Mouse (Mus musculus) spleen, adult 2 months (tissue): ENCODE results near the gene Defb39. TPM values are rescaled to one million over a fixed set of nuclear protein-coding genes. Genes with fewer than 3 reads are reported as not detected.

Experiments used
- DNase-seq, 2 experiments: peaks; one replicate each; pipeline versions ENCODE4 v3.0.0 to v3.0.0-alpha.2; 2012 to 2021; ENCODE audit warnings: low spot score in 2 of 2, low read depth in 1 of 2
- H3K27ac ChIP-seq: fragments of 200-500 bp; 2 replicates; pipeline ENCODE4 v1.5.1; 2012; ENCODE audit warnings: low read length, inconsistent platforms; ENCODE audit not compliant: insufficient read depth
- H3K27me3 ChIP-seq: fragments of 200-500 bp; 2 replicates; pipeline ENCODE4 v1.6.1; 2012; ENCODE audit warnings: mild to moderate bottlenecking, moderate library complexity, low read length, inconsistent platforms; ENCODE audit not compliant: control insufficient read depth, insufficient read depth
- H3K36me3 ChIP-seq: fragments of 200-500 bp; 2 replicates; pipeline ENCODE4 v1.6.1; 2012; ENCODE audit warnings: mild to moderate bottlenecking, low read length, inconsistent platforms; ENCODE audit not compliant: control insufficient read depth, insufficient read depth
- H3K4me1 ChIP-seq: fragments of 200-500 bp; 2 replicates; pipeline ENCODE4 v1.6.1; 2011; ENCODE audit warnings: inconsistent platforms; ENCODE audit not compliant: control insufficient read depth, insufficient read depth, insufficient read length
- H3K4me3 ChIP-seq: fragments of 200-500 bp; 2 replicates; pipeline ENCODE4 v1.5.1; 2011; ENCODE audit warnings: mild to moderate bottlenecking, inconsistent platforms; ENCODE audit not compliant: insufficient read depth, insufficient read length; ENCODE audit errors: extremely low read depth
- CTCF ChIP-seq: fragments of 200-500 bp; IDR thresholded peaks from 2 replicates; pipeline ENCODE4 v1.5.1; 2011; ENCODE audit warnings: mild to moderate bottlenecking, inconsistent platforms; ENCODE audit not compliant: insufficient read depth, insufficient read length, insufficient replicate concordance; ENCODE audit errors: extremely low read depth
- POLR2A ChIP-seq: fragments of 200-500 bp; IDR thresholded peaks from 2 replicates; pipeline ENCODE4 v1.6.1; 2011; ENCODE audit warnings: low read depth, low read length, inconsistent platforms
- WGBS: fragments of 180-500 bp; shearing (Covaris S2); methylation state at CpG from one replicate; pipeline ENCODE4 v1.1.7; 2018; 5-methylcytosine and 5-hydroxymethylcytosine counted together
- polyA plus RNA-seq: library from polyadenylated mRNA; depleted of rRNA; stranded (reverse); fragments of >200 nt; gene quantifications from 2 replicates; pipeline ENCODE4 v1.2.3, GENCODE M21; 2012; rRNA removed

The Defb39 gene
- not detected in 2 replicates for polyA plus RNA-seq

DNA sequence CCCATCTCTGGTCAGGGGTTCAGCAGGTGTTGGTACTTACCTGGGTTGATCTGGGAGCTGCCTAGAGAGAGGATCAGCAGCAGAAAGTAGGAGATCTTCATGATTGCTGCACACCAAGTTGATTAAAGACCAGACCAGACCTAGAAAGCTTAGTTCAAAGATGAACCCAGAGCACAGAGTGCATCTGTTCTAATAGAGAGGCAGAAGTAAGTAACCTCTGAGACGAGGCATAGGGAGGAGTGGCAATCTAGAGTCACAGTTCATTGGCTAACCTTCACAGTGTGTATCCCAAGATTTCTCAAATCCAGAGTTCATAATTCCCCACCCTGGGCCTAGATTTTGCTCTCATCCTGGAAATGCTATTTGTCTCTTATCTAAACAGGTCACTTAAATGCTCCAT is at the start of gene Defb39:
Gene Defb39, minus strand, starts transcription at position 101 of the 400 bp plus-strand sequence.
- H3K36me3 ChIP-seq: no peaks in the 10 kb centered on the region
- H3K27ac ChIP-seq: no peak within 1 kb of the TSS
- no peak within 1 kb of the TSS for H3K4me3 ChIP-seq
- no peaks in the 10 kb centered on the region for H3K4me1 ChIP-seq
- no peaks in the 10 kb centered on the region for H3K27me3 ChIP-seq
- 64% methylated on average over 1 of the region's 1 CpGs for WGBS
- no peak for DNase-seq
- TF ChIP-seq CTCF (no peak), POLR2A (no peak)

DNA sequence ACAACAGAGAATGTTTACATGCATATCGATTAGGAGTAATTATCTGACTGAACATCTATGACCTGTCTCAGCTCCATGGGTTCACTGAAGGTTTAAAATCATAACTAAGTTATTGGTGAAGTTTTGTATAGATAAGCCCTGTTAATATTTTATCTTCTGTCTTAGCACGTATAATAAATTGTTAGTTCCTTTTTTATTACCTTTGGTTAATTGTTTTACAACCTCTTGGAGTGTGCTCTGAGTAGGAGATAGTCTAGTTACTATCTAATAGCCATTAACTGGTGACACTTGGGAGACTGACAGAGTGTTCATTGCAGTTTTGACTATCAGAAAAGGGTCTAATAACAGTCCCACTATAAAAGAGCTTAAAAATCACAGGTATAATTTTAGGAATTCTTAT is 1.4 kb upstream of the Defb39 start:
- H3K27ac ChIP-seq: no peak overlapping the region
- no peaks in the 10 kb centered on the region for H3K36me3 ChIP-seq
- no peak for DNase-seq
- H3K4me3 ChIP-seq: no peak overlapping the region
- no peak for TF ChIP-seq CTCF
- no peak for TF ChIP-seq POLR2A
- no peaks in the 10 kb centered on the region for H3K27me3 ChIP-seq
- no peaks in the 10 kb centered on the region for H3K4me1 ChIP-seq
- WGBS: 75% methylated on average over 2 of the region's 2 CpGs

- Histone ChIP-seq H3K36me3 (no peaks in the 10 kb centered on the region), H3K4me3 (no peak overlapping the region), H3K4me1 (no peaks in the 10 kb centered on the region), H3K27ac (no peak overlapping the region), H3K27me3 (no peaks in the 10 kb centered on the region)
- no peak for DNase-seq
- TF ChIP-seq POLR2A (no peak), CTCF (no peak)
These were observed 1.7 kb downstream of the Defb39 start for GRCm38 (mm10) chr8:19062891-19063290.

GRCm38 (mm10) chr8:19045242-19045641 is 19.4 kb downstream of the Defb39 start:
- Histone ChIP-seq H3K27me3 (no peaks in the 10 kb centered on the region), H3K4me3 (no peak overlapping the region), H3K36me3 (no peaks in the 10 kb centered on the region), H3K4me1 (no peaks in the 10 kb centered on the region), H3K27ac (no peak overlapping the region)
- 91% methylated on average over 14 of the region's 14 CpGs for WGBS
- TF ChIP-seq CTCF (no peak), POLR2A (no peak)
- no peak for DNase-seq

- no peak for TF ChIP-seq CTCF
- TF ChIP-seq POLR2A: no peak
- no peak for DNase-seq
- WGBS: 87% methylated on average over 1 of the region's 1 CpGs
- Histone ChIP-seq H3K27me3 (no peaks in the 10 kb centered on the region), H3K27ac (no peak within 1 kb of the TSS), H3K4me1 (no peaks in the 10 kb centered on the region), H3K4me3 (no peak within 1 kb of the TSS), H3K36me3 (no peaks in the 10 kb centered on the region)
These were observed 38.1 kb downstream of the Defb39 start, which contains the start of gene Defb38 for GRCm38 (mm10) chr8:19026466-19026865. Defb38 (minus strand) TSS chr8:19026566.

Other genes with a start within 250 kb of the Defb39 start
- gene Defb40, start 86.6 kb downstream of the Defb39 start, polyA plus RNA-seq: not detected in 2 replicates
- gene Defb37, start 73.8 kb downstream of the Defb39 start, polyA plus RNA-seq: not detected in 2 replicates
- gene Defb38, start 38.2 kb downstream of the Defb39 start, polyA plus RNA-seq: not detected in 2 replicates
- not detected in 2 replicates for gene Defb12, start 50.0 kb upstream of the Defb39 start, polyA plus RNA-seq
- gene Defb34, start 58.9 kb upstream of the Defb39 start, polyA plus RNA-seq: not detected in 2 replicates
- gene Gm45826, start 76.0 kb upstream of the Defb39 start, polyA plus RNA-seq: not detected in 2 replicates
- gene Defb14, start 129.5 kb upstream of the Defb39 start, polyA plus RNA-seq: not detected in 2 replicates
- not detected in 2 replicates for gene Defb4, start 133.9 kb upstream of the Defb39 start, polyA plus RNA-seq
- not detected in 2 replicates for gene Defb6, start 160.7 kb upstream of the Defb39 start, polyA plus RNA-seq
- not detected in 2 replicates for gene Defb46, start 175.1 kb upstream of the Defb39 start, polyA plus RNA-seq
- gene Defb5, start 182.8 kb upstream of the Defb39 start, polyA plus RNA-seq: not detected in 2 replicates
- gene Defb3, start 228.6 kb upstream of the Defb39 start, polyA plus RNA-seq: not detected in 2 replicates